ENCODE assay signal across 8 mouse cellular contexts in genomic region chr16:22439499-22440177, GRCm38 (mm10). TPM values are rescaled to one million over a fixed set of nuclear protein-coding genes. Genes with fewer than 3 reads are reported as not detected.
A peak's percentile ranks its signal among the peaks of the same experiment; 100 is the strongest.
DNase-seq lines count a peak whose midpoint lies in the region; ATAC-seq lines count a peak whose summit lies in the region.

Etv5 (minus strand) TSS chr16:22439719.

- H3K4me1 ChIP-seq in forebrain, embryonic 14.5 days (ENCODE audit: control insufficient read depth, insufficient read depth, low read length), result peaks cover 18% of the 10 kb centered on the region
- peaks cover 26% of the 10 kb centered on the region for H3K4me1 ChIP-seq in neural tube, embryonic 15.5 days

- H3K9ac ChIP-seq in forebrain, embryonic 14.5 days (ENCODE audit: low read length), result peak within 1 kb of the TSS; percentile 66
- peak within 1 kb of the TSS; percentile 70 for H3K9ac ChIP-seq in neural tube, embryonic 15.5 days (replicated peaks)

- intact Hi-C loops in heart, postnatal 14 days (cut with DNase I), result loop anchor here (2.0 kb wide), 1 partner anchor 109 kb away; no protein-coding TSS in a partner anchor

- H3K27me3 ChIP-seq in forebrain, embryonic 14.5 days (replicated peaks; ENCODE audit: control insufficient read depth, insufficient read depth, low read length), result peaks cover 48% of the 10 kb centered on the region
- peaks cover 48% of the 10 kb centered on the region for H3K27me3 ChIP-seq in neural tube, embryonic 15.5 days (replicated peaks)

- peak; percentile 99 for DNase-seq in ES-CJ7 (ENCODE audit: low read depth, low spot score)
- peak; percentile 100 for DNase-seq in cerebellum, adult 11 months
- peak; percentile 100 for DNase-seq in forebrain, embryonic 14.5 days (ENCODE audit: low spot score)
- DNase-seq in heart, postnatal 14 days, result peak; percentile 98 to 100
- peak; percentile 100 for DNase-seq in layer of hippocampus, adult 11-12 months (ENCODE audit: low spot score)
- peak; percentile 99 for DNase-seq in lung, adult 18-20 months
- peak; percentile 100 for DNase-seq in testis, postnatal 14 days (ENCODE audit: low spot score)

- ATAC-seq in forebrain, embryonic 14.5 days, result peak; percentile 97
- ATAC-seq in neural tube, embryonic 15.5 days (ENCODE audit: low FRiP score), result peak; percentile 97

- no peaks in the 10 kb centered on the region for H3K9me3 ChIP-seq in forebrain, embryonic 14.5 days (replicated peaks; ENCODE audit: control insufficient read depth, low read length)
- H3K9me3 ChIP-seq in neural tube, embryonic 15.5 days (replicated peaks), result no peaks in the 10 kb centered on the region

- no peaks in the 10 kb centered on the region for H3K36me3 ChIP-seq in forebrain, embryonic 14.5 days (ENCODE audit: control insufficient read depth, insufficient read depth, low read length)
- H3K36me3 ChIP-seq in neural tube, embryonic 15.5 days, result no peaks in the 10 kb centered on the region

- peak within 1 kb of the TSS; percentile 39 for H3K27ac ChIP-seq in forebrain, embryonic 14.5 days (ENCODE audit: low read depth, low read length)
- H3K27ac ChIP-seq in neural tube, embryonic 15.5 days (replicated peaks), result peak within 1 kb of the TSS; percentile 81

- WGBS in forebrain, embryonic 14.5 days, result under 1% methylated on average over 63 of the region's 63 CpGs
- under 1% methylated on average over 62 of the region's 63 CpGs for WGBS in neural tube, embryonic 15.5 days

- H3K4me2 ChIP-seq in forebrain, embryonic 14.5 days (ENCODE audit: low read length), result peak within 1 kb of the TSS; percentile 99
- peak within 1 kb of the TSS; percentile 99 for H3K4me2 ChIP-seq in neural tube, embryonic 15.5 days

- H3K4me3 ChIP-seq in forebrain, embryonic 14.5 days (ENCODE audit: low read depth, low read length), result peak within 1 kb of the TSS; percentile 67
- H3K4me3 ChIP-seq in neural tube, embryonic 15.5 days (replicated peaks), result peak within 1 kb of the TSS; percentile 89

RNA-seq across cellular contexts. Expression of gene Etv5, which starts in this region (rescaled TPM):
- 17.8 and 20.7 TPM in 2 replicates for polyA plus RNA-seq in forebrain, embryonic 14.5 days (2014; fragmentation: Nextera tagmentation; extraction: Ambion mirVana)
- total RNA-seq in heart, postnatal 14 days (2021), result 10 to 100 TPM in 1 of 2 experiments, 1 to 10 TPM in 1; 7.6 to 10.1 TPM
- polyA plus RNA-seq in neural tube, embryonic 15.5 days (2015; fragmentation: Nextera tagmentation; extraction: Ambion mirVana), result 22.3 and 24.6 TPM in 2 replicates

Comparison
In these comparisons a context has a peak if more than half of its experiments do, and no peak if none do; other contexts are left out.
1. Peak in every context shown above with its lines: DNase-seq, ATAC-seq, H3K4me3 ChIP-seq and H3K27ac ChIP-seq.